Mouse (Mus musculus): ENCODE results near the gene Hspa5. TPM values are rescaled to one million over a fixed set of nuclear protein-coding genes. Genes with fewer than 3 reads are reported as not detected.
"Not testable (repeated sequence)": the region's sequence is repeated elsewhere in the genome, so short reads cannot be mapped to it uniquely, and the experiment has no call there.

Hspa5 gene
- polyA plus RNA-seq, 1 experiment from 2014 or later: 940 TPM

GRCm38 (mm10) chr2:34812706-34813105, 40.9 kb downstream of the Hspa5 start:
- no peak overlapping the region for H3K4me2 ChIP-seq (ENCODE audit: low read depth, low read length)
- H3K4me1 ChIP-seq (replicated peaks; ENCODE audit: control insufficient read depth, insufficient read depth, low read length): no peaks in the 10 kb centered on the region
- H3K9ac ChIP-seq (ENCODE audit: low read length): no peak overlapping the region
- H3K9me3 ChIP-seq (ENCODE audit: control insufficient read depth, low read length): no peaks in the 10 kb centered on the region
- ATAC-seq (ENCODE audit: low read depth): no peak
- no peak overlapping the region for H3K4me3 ChIP-seq (ENCODE audit: low read length)
- no peak overlapping the region for H3K27ac ChIP-seq (ENCODE audit: low read length)
- H3K36me3 ChIP-seq (ENCODE audit: control insufficient read depth, insufficient read depth, low read length): peaks cover 32% of the 10 kb centered on the region
- 86% methylated on average over 7 of the region's 7 CpGs for WGBS
- H3K27me3 ChIP-seq (ENCODE audit: control insufficient read depth, insufficient read depth, low read depth, low read length): no peaks in the 10 kb centered on the region

- H3K4me1 ChIP-seq (replicated peaks; ENCODE audit: control insufficient read depth, insufficient read depth, low read length); ATAC-seq (ENCODE audit: low read depth); H3K4me3 ChIP-seq (ENCODE audit: low read length); H3K4me2 ChIP-seq (ENCODE audit: low read depth, low read length); H3K27me3 ChIP-seq (ENCODE audit: control insufficient read depth, insufficient read depth, low read depth, low read length); H3K9me3 ChIP-seq (ENCODE audit: control insufficient read depth, low read length); H3K9ac ChIP-seq (ENCODE audit: low read length); H3K27ac ChIP-seq (ENCODE audit: low read length): not testable (repeated sequence)
- peaks cover 28% of the 10 kb centered on the region for H3K36me3 ChIP-seq (ENCODE audit: control insufficient read depth, insufficient read depth, low read length)
- 94% methylated on average over 2 of the region's 2 CpGs for WGBS
These were observed 44.1 kb downstream of the Hspa5 start for GRCm38 (mm10) chr2:34815893-34816292.

GRCm38 (mm10) chr2:34818492-34818891, 46.7 kb downstream of the Hspa5 start:
- 89% methylated on average over 2 of the region's 2 CpGs for WGBS
- peaks cover 25% of the 10 kb centered on the region for H3K36me3 ChIP-seq (ENCODE audit: control insufficient read depth, insufficient read depth, low read length)
- H3K9ac ChIP-seq (ENCODE audit: low read length): no peak overlapping the region
- H3K4me3 ChIP-seq (ENCODE audit: low read length): no peak overlapping the region
- H3K9me3 ChIP-seq (ENCODE audit: control insufficient read depth, low read length): no peaks in the 10 kb centered on the region
- H3K4me2 ChIP-seq (ENCODE audit: low read depth, low read length): no peak overlapping the region
- H3K27me3 ChIP-seq (ENCODE audit: control insufficient read depth, insufficient read depth, low read depth, low read length): no peaks in the 10 kb centered on the region
- H3K27ac ChIP-seq (ENCODE audit: low read length): no peak overlapping the region
- no peak for ATAC-seq (ENCODE audit: low read depth)
- no peaks in the 10 kb centered on the region for H3K4me1 ChIP-seq (replicated peaks; ENCODE audit: control insufficient read depth, insufficient read depth, low read length)

- H3K4me1 ChIP-seq (replicated peaks; ENCODE audit: control insufficient read depth, insufficient read depth, low read length): peaks cover 18% of the 10 kb centered on the region
These were observed 54.2 kb downstream of the Hspa5 start, which contains the start of gene Fbxw2 for GRCm38 (mm10) chr2:34825827-34826459. Gene Fbxw2 (minus strand): TSS chr2:34826311.

DNA sequence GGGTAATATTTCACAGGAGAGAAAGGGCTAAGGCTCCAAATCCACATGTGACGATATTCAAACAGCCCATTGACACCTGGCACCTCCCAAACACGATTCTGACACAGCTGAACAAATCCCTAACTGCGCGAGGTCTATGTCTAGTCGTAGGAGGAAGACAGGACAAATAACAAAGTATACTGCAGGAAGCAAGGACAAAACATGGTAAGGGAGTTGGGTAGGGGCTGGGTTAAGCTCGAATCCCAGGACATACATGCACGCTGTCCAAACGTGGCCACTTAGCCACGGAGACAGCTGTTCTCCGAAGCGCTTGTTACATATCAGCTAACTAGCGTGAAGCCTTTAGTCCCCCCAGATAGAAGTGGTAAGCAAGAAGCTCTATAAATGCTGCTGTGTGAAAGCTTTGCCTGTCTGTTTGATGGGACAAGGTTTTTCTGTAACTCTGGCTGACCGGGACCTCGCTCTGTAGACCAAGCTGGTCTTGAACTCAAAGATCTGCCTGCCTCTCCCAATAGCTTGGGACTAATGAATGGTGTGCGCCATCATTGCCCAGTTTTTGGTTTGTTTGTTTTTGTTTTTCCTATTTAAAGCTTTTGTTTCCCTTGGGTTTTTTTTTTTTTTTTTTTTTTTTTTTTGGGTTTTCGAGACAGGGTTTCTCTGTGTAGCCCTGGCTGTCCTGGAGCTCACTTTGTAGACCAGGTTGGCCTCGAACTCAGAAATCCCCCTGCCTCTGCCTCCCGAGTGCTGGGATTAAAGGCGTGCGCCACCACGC, 54.9 kb downstream of the Hspa5 start:
- Histone ChIP-seq H3K36me3 (ENCODE audit: control insufficient read depth, insufficient read depth, low read length) (peaks cover 5% of the 10 kb centered on the region; the same call in 1 of the 2 replicates), H3K27me3 (ENCODE audit: control insufficient read depth, insufficient read depth, low read depth, low read length) (no peaks in the 10 kb centered on the region), H3K9me3 (ENCODE audit: control insufficient read depth, low read length) (peaks cover 3% of the 10 kb centered on the region; the same call in 1 of the 2 replicates), H3K4me1 (replicated peaks; ENCODE audit: control insufficient read depth, insufficient read depth, low read length) (peaks cover 18% of the 10 kb centered on the region), H3K4me2 (ENCODE audit: low read depth, low read length) (peak overlapping the region; percentile 94), H3K27ac (ENCODE audit: low read length) (peak overlapping the region; percentile 81), H3K4me3 (ENCODE audit: low read length) (peak overlapping the region; percentile 99), H3K9ac (ENCODE audit: low read length) (peak overlapping the region; percentile 99)
- 31% methylated on average over 19 of the region's 21 CpGs for WGBS
- no peak for ATAC-seq (ENCODE audit: low read depth)

More at GRCm38 (mm10) chr2:34825827-34826459, 54.2 kb downstream of the Hspa5 start, which contains the start of gene Fbxw2:
- under 1% methylated on average over 52 of the region's 57 CpGs for WGBS
- Histone ChIP-seq H3K9me3 (ENCODE audit: control insufficient read depth, low read length) (peaks cover 3% of the 10 kb centered on the region; the same call in 1 of the 2 replicates), H3K4me3 (ENCODE audit: low read length) (peak within 1 kb of the TSS; percentile 99), H3K27ac (ENCODE audit: low read length) (peak within 1 kb of the TSS; percentile 81), H3K4me2 (ENCODE audit: low read depth, low read length) (peak within 1 kb of the TSS; percentile 94), H3K27me3 (ENCODE audit: control insufficient read depth, insufficient read depth, low read depth, low read length) (no peaks in the 10 kb centered on the region), H3K36me3 (ENCODE audit: control insufficient read depth, insufficient read depth, low read length) (peaks cover 7% of the 10 kb centered on the region; the same call in 1 of the 2 replicates), H3K9ac (ENCODE audit: low read length) (peak within 1 kb of the TSS; percentile 99)
- ATAC-seq (ENCODE audit: low read depth): peak; percentile 98

Other genes starting within 250 kb of the Hspa5 start
- 78.3 and 86.3 TPM in 2 replicates for gene Gapvd1, start 16.7 kb upstream of the Hspa5 start, polyA plus RNA-seq (2015; fragmentation: Nextera tagmentation; extraction: Ambion mirVana)
- gene Rabepk, start 27.9 kb downstream of the Hspa5 start, polyA plus RNA-seq (2015; fragmentation: Nextera tagmentation; extraction: Ambion mirVana): 35.4 and 36.3 TPM in 2 replicates
- gene Fbxw2, start 54.3 kb downstream of the Hspa5 start, polyA plus RNA-seq (2015; fragmentation: Nextera tagmentation; extraction: Ambion mirVana): 81.8 and 89.5 TPM in 2 replicates
- gene Gm34653, start 61.0 kb downstream of the Hspa5 start, polyA plus RNA-seq (2015; fragmentation: Nextera tagmentation; extraction: Ambion mirVana): not detected in 2 replicates
- gene Cutal, start 102.4 kb downstream of the Hspa5 start, polyA plus RNA-seq (2015; fragmentation: Nextera tagmentation; extraction: Ambion mirVana): 0.65 and 1.0 TPM in 2 replicates
- gene Psmd5, start 103.0 kb downstream of the Hspa5 start, polyA plus RNA-seq (2015; fragmentation: Nextera tagmentation; extraction: Ambion mirVana): 104 and 106 TPM in 2 replicates
- gene Phf19, start 142.1 kb downstream of the Hspa5 start, polyA plus RNA-seq (2015; fragmentation: Nextera tagmentation; extraction: Ambion mirVana): 3.4 and 4.6 TPM in 2 replicates
- 4.3 and 4.7 TPM in 2 replicates for gene Traf1, start 189.8 kb downstream of the Hspa5 start, polyA plus RNA-seq (2015; fragmentation: Nextera tagmentation; extraction: Ambion mirVana)

All from lung, embryonic 16.5 days (tissue).